Mouse (Mus musculus) midbrain, postnatal 0 days (tissue): ENCODE measurements around the gene Kif12. TPM values are rescaled to one million over a fixed set of nuclear protein-coding genes. Genes with fewer than 3 reads are reported as not detected.

ENCODE experiments used
- ATAC-seq: fragments of 200-750 bp; cut with Nextera tagmentation; 2 replicates; pipeline ENCODE4 v1.8.0; 2017; ENCODE audit warnings: moderate number of reproducible peaks, mild to moderate bottlenecking, moderate TSS enrichment, moderate library complexity; ENCODE audit not compliant: low FRiP score
- DNase-seq: peaks from one replicate; pipeline ENCODE4 v3.0.0-alpha.2; 2015; ENCODE audit warnings: low spot score
- H3K27ac ChIP-seq: fragments of 300-500 bp; sonication (generic); 2 replicates; pipeline ENCODE4 v1.5.1; 2014; ENCODE audit warnings: low read depth, mild to moderate bottlenecking, low read length, mixed read lengths
- H3K27me3 ChIP-seq: fragments of 300-500 bp; sonication (generic); 2 replicates; pipeline ENCODE4 v1.6.1; 2014; ENCODE audit warnings: low read length, control low read depth, mixed read lengths; ENCODE audit not compliant: insufficient read depth
- H3K36me3 ChIP-seq: fragments of 300-500 bp; sonication (generic); 2 replicates; pipeline ENCODE4 v1.6.1; 2014; ENCODE audit warnings: low read length, control low read depth, mixed read lengths; ENCODE audit not compliant: insufficient read depth
- H3K4me1 ChIP-seq: fragments of 300-500 bp; sonication (generic); 2 replicates; pipeline ENCODE4 v1.6.1; 2014; ENCODE audit warnings: mild to moderate bottlenecking, control low read depth, antibody characterized with exemption, low read length, mixed read lengths; ENCODE audit not compliant: insufficient read depth
- H3K4me2 ChIP-seq: fragments of 300-500 bp; sonication (generic); 2 replicates; pipeline ENCODE4 v1.6.1; 2014; ENCODE audit warnings: low read depth, mild to moderate bottlenecking, low read length, mixed read lengths; ENCODE audit not compliant: poor library complexity, severe bottlenecking
- H3K4me3 ChIP-seq: fragments of 300-500 bp; sonication (generic); 2 replicates; pipeline ENCODE4 v1.5.1; 2014; ENCODE audit warnings: low read depth, mild to moderate bottlenecking, low read length, moderate library complexity
- H3K9ac ChIP-seq: fragments of 300-500 bp; sonication (generic); replicated peaks from 2 replicates; pipeline ENCODE4 v1.6.1; 2014; ENCODE audit warnings: mild to moderate bottlenecking, low read length, moderate library complexity, mixed read lengths; ENCODE audit not compliant: poor library complexity, severe bottlenecking
- H3K9me3 ChIP-seq: fragments of 300-500 bp; sonication (generic); 2 replicates; pipeline ENCODE4 v1.6.1; 2016; ENCODE audit warnings: low read length, control low read depth
- CTCF ChIP-seq: IDR thresholded peaks from 2 replicates; pipeline ENCODE4 v1.5.1; 2016; ENCODE audit warnings: antibody characterized with exemption, mild to moderate bottlenecking
- WGBS: fragments of 180-500 bp; shearing (Covaris S2); extraction: QIAGEN DNeasy Blood & Tissue Kit; methylation state at CpG from one replicate; pipeline ENCODE4 v1.1.7; 2014; 5-methylcytosine and 5-hydroxymethylcytosine counted together
- polyA plus RNA-seq: library from polyadenylated mRNA; unstranded; fragments of >200 nt; fragmentation: Nextera tagmentation; extraction: Ambion mirVana; gene quantifications from 2 replicates; pipeline ENCODE4 v1.2.1, GENCODE M21; 2015
- total RNA-seq: library from RNA; depleted of rRNA; stranded (reverse); fragments of >200 nt; gene quantifications from 2 replicates; pipeline ENCODE4 v1.2.3, GENCODE M21; 2014

Gene Kif12
- total and polyA plus RNA-seq, 2 experiments from 2014 or later, result 0.16 to 0.60 TPM

GRCm38 (mm10) chr4:63170061-63170460 is 1.9 kb downstream of the Kif12 start:
- no peaks in the 10 kb centered on the region for H3K27me3 ChIP-seq
- H3K4me2 ChIP-seq, result no peak overlapping the region
- ATAC-seq (no peak), DNase-seq (no peak)
- no peak overlapping the region for H3K9ac ChIP-seq
- no peaks in the 10 kb centered on the region for H3K36me3 ChIP-seq
- TF ChIP-seq CTCF, result no peak
- no peaks in the 10 kb centered on the region for H3K4me1 ChIP-seq
- H3K9me3 ChIP-seq, result no peaks in the 10 kb centered on the region
- H3K27ac ChIP-seq, result no peak overlapping the region
- no peak overlapping the region for H3K4me3 ChIP-seq
- 82% methylated on average over 4 of the region's 4 CpGs for WGBS

DNA sequence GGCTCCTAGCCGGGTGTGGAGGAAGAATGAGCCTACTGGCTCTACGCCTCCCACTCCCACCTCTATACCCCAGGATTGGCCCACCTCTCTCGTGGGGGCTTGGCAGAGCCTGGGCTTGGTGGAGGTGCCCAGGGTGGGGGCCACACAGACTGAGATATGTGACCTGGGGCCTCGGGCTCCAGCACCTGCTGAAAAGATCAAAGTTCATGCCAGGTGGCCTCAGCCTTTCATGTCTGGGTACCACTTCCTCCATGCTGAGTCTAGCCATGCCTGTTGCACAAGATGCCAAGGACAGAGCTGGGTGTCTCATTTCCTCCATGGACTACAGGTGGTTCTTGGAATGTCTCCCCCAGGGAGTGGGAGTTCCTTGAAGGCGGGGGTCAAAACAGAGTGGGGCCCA is 5.6 kb downstream of the Kif12 start:
- H3K4me3 ChIP-seq, result no peak overlapping the region
- WGBS, result 83% methylated on average over 5 of the region's 5 CpGs
- no peak overlapping the region for H3K4me2 ChIP-seq
- H3K36me3 ChIP-seq, result no peaks in the 10 kb centered on the region
- H3K27me3 ChIP-seq, result no peaks in the 10 kb centered on the region
- TF ChIP-seq CTCF, result no peak
- ATAC-seq (no peak), DNase-seq (no peak)
- H3K9ac ChIP-seq, result no peak overlapping the region
- no peak overlapping the region for H3K27ac ChIP-seq
- no peaks in the 10 kb centered on the region for H3K9me3 ChIP-seq
- no peaks in the 10 kb centered on the region for H3K4me1 ChIP-seq

- DNase-seq (no peak), ATAC-seq (no peak)
- Histone ChIP-seq H3K4me2 (no peak overlapping the region), H3K27ac (no peak overlapping the region), H3K9me3 (no peaks in the 10 kb centered on the region), H3K4me3 (no peak overlapping the region), H3K36me3 (no peaks in the 10 kb centered on the region), H3K4me1 (no peaks in the 10 kb centered on the region), H3K9ac (no peak overlapping the region), H3K27me3 (no peaks in the 10 kb centered on the region)
- no peak for TF ChIP-seq CTCF
- 85% methylated on average over 4 of the region's 4 CpGs for WGBS
These were observed 6.3 kb downstream of the Kif12 start for GRCm38 (mm10) chr4:63165636-63166035.

- 22% methylated on average over 5 of the region's 5 CpGs for WGBS
- ATAC-seq, result peak; percentile 85
- TF ChIP-seq CTCF, result peak; percentile 96
- no peaks in the 10 kb centered on the region for H3K27me3 ChIP-seq
- no peak overlapping the region for H3K4me3 ChIP-seq
- H3K9me3 ChIP-seq, result no peaks in the 10 kb centered on the region
- no peak overlapping the region for H3K27ac ChIP-seq
- H3K36me3 ChIP-seq, result no peaks in the 10 kb centered on the region
- H3K4me2 ChIP-seq, result no peak overlapping the region
- no peaks in the 10 kb centered on the region for H3K4me1 ChIP-seq
- peak; percentile 91 for DNase-seq
- H3K9ac ChIP-seq, result no peak overlapping the region
These were observed 12.9 kb downstream of the Kif12 start for GRCm38 (mm10) chr4:63158961-63159592.

DNA sequence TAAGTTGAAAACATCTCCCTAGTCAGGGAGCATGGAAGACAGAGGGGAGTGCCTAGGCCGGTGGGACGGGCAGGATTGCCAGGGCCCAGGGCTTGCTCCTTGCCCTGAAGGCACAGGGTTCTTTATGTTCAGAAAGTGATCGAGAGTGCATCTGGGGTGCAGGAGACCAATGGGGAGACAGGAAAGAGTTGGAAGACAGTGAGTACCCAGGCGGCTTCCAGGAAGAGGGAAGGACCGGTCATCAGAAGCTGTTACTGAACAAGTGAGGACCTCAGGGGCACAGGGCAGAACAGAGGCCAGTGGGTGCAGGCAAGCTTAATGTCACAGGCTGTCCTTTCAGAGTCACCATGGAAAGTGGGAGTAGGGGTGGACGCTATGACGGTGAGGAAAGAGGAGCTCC is 13.7 kb downstream of the Kif12 start:
- Histone ChIP-seq H3K36me3 (no peaks in the 10 kb centered on the region), H3K4me1 (no peaks in the 10 kb centered on the region), H3K27ac (no peak overlapping the region), H3K9me3 (no peaks in the 10 kb centered on the region), H3K4me3 (no peak overlapping the region), H3K9ac (no peak overlapping the region), H3K27me3 (no peaks in the 10 kb centered on the region), H3K4me2 (no peak overlapping the region)
- DNase-seq, result no peak
- ATAC-seq, result no peak
- 92% methylated on average over 7 of the region's 7 CpGs for WGBS
- TF ChIP-seq CTCF, result no peak

GRCm38 (mm10) chr4:63156726-63157634 is 15.0 kb downstream of the Kif12 start:
- no peaks in the 10 kb centered on the region for H3K27me3 ChIP-seq
- WGBS, result 76% methylated on average over 8 of the region's 8 CpGs

More at GRCm38 (mm10) chr4:63156726-63157634, 15.0 kb downstream of the Kif12 start:
- DNase-seq (no peak), ATAC-seq (no peak)
- H3K27ac ChIP-seq, result no peak overlapping the region
- H3K9me3 ChIP-seq, result no peaks in the 10 kb centered on the region
- no peaks in the 10 kb centered on the region for H3K36me3 ChIP-seq
- H3K4me1 ChIP-seq, result no peaks in the 10 kb centered on the region
- H3K9ac ChIP-seq, result no peak overlapping the region
- H3K4me2 ChIP-seq, result no peak overlapping the region
- no peak overlapping the region for H3K4me3 ChIP-seq
- TF ChIP-seq CTCF, result no peak
